Mouse (Mus musculus) liver, embryonic 12.5 days (tissue): Measurements from ENCODE around the gene Usp17la. TPM values are rescaled to one million over a fixed set of nuclear protein-coding genes. Genes with fewer than 3 reads are reported as not detected.

Experiments used
- polyA plus RNA-seq: library from polyadenylated mRNA; unstranded; fragments of >200 nt; fragmentation: Nextera tagmentation; extraction: Ambion mirVana; gene quantifications from 2 replicates; pipeline ENCODE4 v1.2.1, GENCODE M21; 2016

Usp17la gene
- polyA plus RNA-seq, 1 experiment from 2014 or later: not detected

Other genes with a start within 250 kb of the Usp17la start
- gene Olfr656, start 243.1 kb upstream of the Usp17la start, polyA plus RNA-seq: not detected in 2 replicates
- not detected in 2 replicates for gene Olfr657, start 232.2 kb upstream of the Usp17la start, polyA plus RNA-seq
- not detected in 2 replicates for gene Olfr658, start 209.7 kb upstream of the Usp17la start, polyA plus RNA-seq
- not detected in 2 replicates for gene Olfr659, start 190.3 kb upstream of the Usp17la start, polyA plus RNA-seq
- gene Olfr661, start 170.5 kb upstream of the Usp17la start, polyA plus RNA-seq: not detected in 2 replicates
- gene Usp17le, start 79.5 kb upstream of the Usp17la start, polyA plus RNA-seq: not detected in 2 replicates
- not detected in 2 replicates for gene Usp17lb, start 14.4 kb upstream of the Usp17la start, polyA plus RNA-seq
- gene Olfr665, start 21.0 kb downstream of the Usp17la start, polyA plus RNA-seq: not detected in 2 replicates
- not detected in 2 replicates for gene Olfr666, start 38.9 kb downstream of the Usp17la start, polyA plus RNA-seq
- gene Olfr667, start 64.5 kb downstream of the Usp17la start, polyA plus RNA-seq: not detected in 2 replicates
- gene Olfr668, start 71.0 kb downstream of the Usp17la start, polyA plus RNA-seq: not detected in 2 replicates
- not detected in 2 replicates for gene Olfr669, start 77.2 kb downstream of the Usp17la start, polyA plus RNA-seq
- not detected in 2 replicates for gene Olfr670, start 105.6 kb downstream of the Usp17la start, polyA plus RNA-seq
- gene Olfr671, start 122.1 kb downstream of the Usp17la start, polyA plus RNA-seq: not detected in 2 replicates
- not detected in 2 replicates for gene Olfr672, start 145.0 kb downstream of the Usp17la start, polyA plus RNA-seq
- not detected in 2 replicates for gene Olfr675, start 171.5 kb downstream of the Usp17la start, polyA plus RNA-seq
- not detected in 2 replicates for gene Olfr676, start 175.7 kb downstream of the Usp17la start, polyA plus RNA-seq
- gene Olfr677, start 194.4 kb downstream of the Usp17la start, polyA plus RNA-seq: not detected in 2 replicates
- gene Olfr678, start 207.5 kb downstream of the Usp17la start, polyA plus RNA-seq: not detected in 2 replicates
- gene Olfr679, start 224.2 kb downstream of the Usp17la start, polyA plus RNA-seq: not detected in 2 replicates
- gene Olfr680-ps1, start 235.8 kb downstream of the Usp17la start, polyA plus RNA-seq: not detected in 2 replicates